Mouse (Mus musculus) neural tube, embryonic 10.5 days (tissue): ENCODE measurements around the gene Clec18a.
"Not testable (repeated sequence)": the region's sequence is repeated elsewhere in the genome, so short reads cannot be mapped to it uniquely, and the experiment has no call there.

Experiments used
- DNase-seq: peaks from one replicate; pipeline ENCODE4 v3.0.0-alpha.2; 2017; ENCODE audit warnings: low spot score; ENCODE audit errors: extremely low spot score

Clec18a gene

DNA sequence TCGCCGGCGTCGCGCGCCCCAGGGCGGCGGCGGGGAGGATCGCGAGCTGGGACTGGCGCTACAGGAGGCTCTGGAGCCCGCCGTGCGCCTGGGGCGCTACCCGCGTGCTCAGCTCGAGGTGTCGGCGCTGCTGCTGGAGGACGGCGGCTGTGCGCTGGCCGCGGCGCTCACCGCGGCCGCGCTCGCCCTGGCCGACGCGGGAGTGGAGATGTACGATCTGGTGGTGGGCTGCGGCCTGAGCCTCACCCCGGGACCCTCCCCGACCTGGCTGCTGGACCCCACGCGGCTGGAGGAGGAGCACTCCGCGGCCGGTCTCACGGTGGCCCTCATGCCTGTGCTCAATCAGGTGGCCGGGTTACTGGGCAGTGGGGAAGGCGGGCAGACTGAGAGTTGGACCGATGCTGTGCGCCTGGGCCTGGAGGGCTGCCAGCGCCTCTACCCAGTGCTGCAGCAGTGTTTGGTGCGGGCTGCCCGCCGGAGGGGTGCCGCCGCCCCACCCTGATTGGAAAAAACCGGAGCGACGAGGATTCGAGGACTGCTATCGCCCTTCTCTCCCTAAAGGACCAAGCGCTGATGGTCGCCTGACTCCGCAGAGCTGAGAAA lies 35.4 kb downstream of the Clec18a start:
- DNase-seq: no peak

DNA sequence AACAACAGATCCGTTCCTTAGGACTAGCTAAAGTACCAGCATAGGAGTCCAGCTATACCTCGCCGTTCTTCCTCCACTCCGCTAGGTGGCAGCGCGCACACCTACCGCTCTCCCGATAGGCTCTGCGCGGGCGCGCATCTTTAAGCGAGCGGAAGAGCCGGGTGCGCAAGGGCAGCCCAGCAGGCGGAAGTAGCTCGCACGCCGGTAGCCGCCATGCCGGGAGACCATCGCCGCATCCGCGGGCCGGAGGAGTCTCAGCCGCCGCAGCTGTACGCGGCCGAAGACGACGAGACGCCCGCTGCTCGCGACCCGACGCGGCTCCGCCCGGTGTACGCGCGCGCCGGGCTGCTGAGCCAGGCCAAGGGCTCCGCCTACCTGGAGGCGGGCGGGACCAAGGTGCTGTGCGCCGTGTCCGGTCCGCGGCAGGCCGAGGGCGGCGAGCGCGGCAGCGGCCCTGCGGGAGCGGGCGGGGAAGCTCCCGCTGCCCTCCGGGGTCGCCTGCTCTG lies 36.0 kb downstream of the Clec18a start, which contains the start of gene Exosc6:
TSS of gene Exosc6 (plus strand) at position 182 of the 506 bp plus-strand sequence.
- peak; percentile 90 for DNase-seq

DNA sequence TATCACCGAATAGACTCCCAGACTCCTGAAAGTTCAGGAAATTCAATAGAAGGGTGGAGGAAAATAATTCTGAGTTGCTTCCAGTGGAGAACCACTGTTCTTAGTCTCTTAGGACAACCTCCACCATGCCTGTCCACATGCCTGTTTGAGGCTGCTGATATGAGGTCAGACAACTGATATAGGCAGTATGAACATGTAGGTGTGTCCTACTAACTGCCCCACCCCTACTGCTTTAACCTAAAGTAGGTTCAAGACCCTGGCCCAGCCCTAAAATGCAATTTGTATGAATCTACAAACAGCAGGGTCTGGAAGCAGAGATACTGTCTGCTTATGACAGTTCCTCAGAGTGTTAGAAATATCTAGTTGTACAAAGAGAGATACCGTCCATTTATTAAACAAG lies 36.6 kb downstream of the Clec18a start:
- no peak for DNase-seq

- no peak for DNase-seq
Measured at GRCm38 (mm10) chr8:111055031-111055634, 37.1 kb downstream of the Clec18a start.

DNA sequence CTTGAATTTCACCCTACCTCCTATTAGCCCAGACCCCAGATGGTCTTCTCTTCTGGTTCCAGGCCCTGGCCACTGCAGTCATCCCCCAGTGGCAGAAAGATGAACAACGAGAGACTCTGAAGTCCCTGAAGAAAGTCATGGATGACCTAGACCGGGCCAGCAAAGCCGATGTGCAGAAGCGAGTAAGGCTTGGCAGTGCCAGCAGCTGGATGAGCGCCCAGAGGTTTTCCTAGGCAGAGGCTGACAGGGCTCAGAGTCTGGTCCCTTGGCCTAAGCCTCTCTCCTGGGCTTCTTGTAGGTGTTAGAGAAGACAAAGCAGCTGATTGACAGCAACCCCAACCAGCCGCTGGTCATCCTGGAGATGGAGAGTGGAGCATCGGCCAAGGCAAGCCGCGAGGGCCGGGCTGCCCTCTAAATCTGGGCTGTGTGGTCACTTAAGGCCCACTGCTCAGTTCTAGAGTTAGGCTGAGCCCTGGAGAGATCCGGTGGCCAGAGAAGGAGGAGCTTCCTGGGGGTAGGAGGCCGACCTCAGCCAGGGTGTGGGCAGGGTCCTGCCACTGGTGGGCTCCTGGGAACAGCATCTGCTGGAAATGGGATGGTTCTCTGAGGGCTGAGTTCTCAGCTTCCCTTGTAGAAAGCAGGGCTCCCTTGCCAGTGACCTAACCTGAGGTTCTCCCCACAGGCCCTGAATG lies 38.3 kb downstream of the Clec18a start:
- no peak for DNase-seq

- DNase-seq: no peak
Measured at GRCm38 (mm10) chr8:111049106-111049505, 43.1 kb downstream of the Clec18a start.

GRCm38 (mm10) chr8:111048694-111049093 lies 43.5 kb downstream of the Clec18a start:
- DNase-seq: no peak

DNA sequence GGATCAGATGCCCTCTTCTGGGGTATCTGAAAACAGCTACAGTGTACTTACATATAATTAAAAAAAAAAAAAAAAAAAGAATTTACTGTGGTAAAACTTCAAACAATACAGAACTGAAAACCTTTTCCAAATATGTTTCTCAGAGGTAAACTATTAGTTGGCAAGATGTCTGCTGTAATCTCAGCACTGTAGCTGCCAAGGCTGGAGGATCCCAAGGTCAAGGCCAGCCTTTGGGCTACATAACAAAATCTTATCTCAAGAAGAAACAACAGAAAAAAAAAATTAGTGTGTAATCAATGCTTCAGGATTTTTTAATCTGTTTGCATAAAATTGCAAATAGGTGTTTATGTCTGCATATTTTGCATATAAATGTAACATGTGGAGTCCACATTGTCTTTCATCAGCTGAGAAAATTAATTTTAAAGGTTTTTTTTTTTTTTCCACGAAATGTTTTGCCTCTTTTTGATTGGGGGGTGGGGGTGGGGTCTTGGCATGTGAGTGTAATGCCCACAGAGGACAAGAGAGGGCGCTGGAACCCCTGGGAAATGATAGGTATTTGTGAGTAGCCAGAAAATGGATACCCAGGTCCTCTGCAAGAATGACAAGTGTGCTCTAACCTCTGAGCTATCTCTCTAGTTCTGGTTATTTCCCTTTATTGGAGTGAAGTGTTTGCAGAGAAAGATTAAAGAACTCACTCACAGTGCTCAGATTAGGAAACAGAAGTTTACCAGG lies 48.1 kb downstream of the Clec18a start:
- no peak for DNase-seq

GRCm38 (mm10) chr8:111042546-111042945 lies 49.7 kb downstream of the Clec18a start:
- DNase-seq: no peak

DNA sequence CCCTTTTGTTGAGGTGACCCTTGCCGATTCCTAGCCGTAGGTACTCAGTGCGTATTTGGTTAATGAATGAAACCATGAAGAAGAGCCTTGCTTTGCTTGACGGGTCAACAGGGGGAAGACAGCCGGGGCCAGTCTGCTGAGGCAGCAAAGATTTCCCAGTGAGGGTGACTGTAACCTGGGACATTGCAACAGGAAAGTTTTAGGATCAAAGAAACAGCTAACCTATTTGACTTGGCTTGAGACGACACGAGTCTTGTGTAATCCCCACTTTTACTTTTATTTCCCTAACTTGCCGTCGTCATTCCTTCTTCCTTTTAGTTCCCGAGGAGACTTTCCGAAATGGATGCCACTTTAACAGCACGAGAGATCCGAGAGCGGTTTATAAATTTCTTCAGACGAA lies 55.6 kb downstream of the Clec18a start:
- DNase-seq: no peak

GRCm38 (mm10) chr8:111034276-111034675 lies 58.0 kb downstream of the Clec18a start:
- DNase-seq: no peak

DNA sequence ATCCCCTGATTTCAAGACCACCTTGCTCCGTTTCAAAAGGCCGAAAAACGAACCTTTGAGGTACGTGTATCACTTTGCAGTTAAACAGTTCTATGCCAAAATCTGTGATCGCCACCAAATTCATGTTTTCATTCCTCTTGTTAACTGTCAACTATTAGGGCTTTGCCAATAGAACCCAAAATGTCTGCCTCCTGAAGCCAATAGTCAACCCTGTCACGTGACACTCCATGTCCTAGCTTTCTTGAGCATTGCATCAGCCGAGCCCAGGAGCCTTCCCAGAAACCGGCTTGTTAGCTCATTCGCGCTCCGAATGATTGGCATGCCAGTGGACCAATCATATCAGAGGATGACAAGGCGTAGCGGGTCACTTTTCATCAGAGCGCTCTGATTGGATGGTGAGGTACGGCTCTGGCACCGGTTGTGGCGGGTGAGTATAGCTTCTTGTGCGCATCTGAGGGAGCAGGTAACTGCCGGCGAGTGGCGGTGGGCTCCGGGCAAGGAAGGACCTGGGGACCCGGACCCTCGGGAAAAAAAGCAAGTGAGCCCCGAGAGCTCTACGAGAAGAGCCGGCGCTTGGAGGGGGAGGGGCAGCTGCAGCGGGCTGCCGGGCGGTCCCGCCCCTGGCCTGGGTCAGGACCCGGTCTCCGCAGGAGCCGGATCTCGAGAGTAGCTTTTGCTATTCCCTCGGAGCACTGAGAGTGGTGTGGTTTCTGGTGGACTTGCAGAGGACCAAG lies 58.6 kb downstream of the Clec18a start:
- DNase-seq: peak; percentile 95

DNA sequence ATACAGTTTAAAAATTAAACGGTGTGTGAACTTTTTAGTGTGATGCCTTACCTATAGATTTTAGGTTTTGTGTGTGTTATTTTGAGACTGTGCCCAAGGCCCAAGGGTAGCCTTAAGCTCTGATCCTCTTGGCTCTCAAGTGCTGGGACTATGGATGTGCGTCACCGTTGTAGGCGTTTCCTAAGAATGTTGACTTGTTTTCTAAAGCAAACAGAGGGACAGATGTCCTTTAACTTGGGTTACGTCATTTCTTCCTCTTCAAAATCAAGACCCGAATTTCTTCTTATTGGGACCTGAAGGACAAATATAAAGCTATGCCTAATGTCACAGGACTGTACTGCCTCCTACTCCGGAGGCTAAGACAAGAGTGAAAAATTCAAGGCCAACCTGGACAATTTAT lies 59.3 kb downstream of the Clec18a start, which contains the start of gene Aars:
TSS of gene Aars (plus strand) at position 229 of the 400 bp plus-strand sequence.
- no peak for DNase-seq

- DNase-seq: no peak
Measured at GRCm38 (mm10) chr8:111031572-111031971, 60.7 kb downstream of the Clec18a start, which contains the start of gene Ddx19b. Ddx19b (minus strand) TSS chr8:111031751.

- DNase-seq: no peak
Measured at GRCm38 (mm10) chr8:111030045-111030444, 62.2 kb downstream of the Clec18a start.

- no peak for DNase-seq
Measured at GRCm38 (mm10) chr8:111029589-111029988, 62.6 kb downstream of the Clec18a start.

- DNase-seq: peak; percentile 80
Measured at GRCm38 (mm10) chr8:111027391-111027937, 64.8 kb downstream of the Clec18a start.

GRCm38 (mm10) chr8:111026609-111027008 lies 65.6 kb downstream of the Clec18a start:
- DNase-seq: not testable (repeated sequence)

- DNase-seq: not testable (repeated sequence)
Measured at GRCm38 (mm10) chr8:111010230-111010991, 81.8 kb downstream of the Clec18a start.
